Mouse (Mus musculus) regulatory T cell (primary cell): ENCODE data around the gene Rpl7a.
"Not testable (repeated sequence)": the region's sequence is repeated elsewhere in the genome, so short reads cannot be mapped to it uniquely, and the experiment has no call there.

Experiments used
- in situ Hi-C: fragments of 300-600 bp; cut with MboI, MseI; formaldehyde crosslinking; loops from one replicate; pipeline ENCODE4 v1.15.1; 2025; ENCODE audit warnings: high pct_unique_total_duplicates

The Rpl7a gene

GRCm38 (mm10) chr2:26910124-26910993 lies at the start of gene Rpl7a, which contains the start of gene Med22:
Gene Rpl7a, plus strand, starts transcription at chr2:26910764.
Gene Med22, minus strand, starts transcription at chr2:26910677.
- in situ Hi-C loops = loop anchor here (25.0 kb wide), 1 partner anchor 1948 kb away; the partner anchor contains the start of gene Dph7

DNA sequence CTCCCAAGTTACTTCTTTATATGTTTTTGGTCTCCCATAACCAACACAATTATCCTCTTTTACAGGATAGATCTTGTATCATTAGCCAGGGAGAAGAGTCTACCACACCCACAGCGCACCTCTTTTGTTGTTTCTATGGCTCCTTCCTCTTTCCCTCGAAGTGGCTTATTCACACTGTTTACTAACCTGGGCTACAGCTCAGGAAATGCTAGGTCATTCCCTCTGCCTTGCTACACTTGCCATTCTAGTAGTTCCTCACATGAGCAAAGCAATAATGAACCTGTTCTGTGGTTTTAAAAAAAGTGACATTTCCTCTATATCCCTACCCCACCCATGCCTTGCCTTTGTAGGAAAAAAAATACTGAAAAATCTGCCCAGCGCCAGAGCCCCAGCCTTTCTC lies 47.7 kb upstream of the Rpl7a start:
- in situ Hi-C loops = no loop called here

DNA sequence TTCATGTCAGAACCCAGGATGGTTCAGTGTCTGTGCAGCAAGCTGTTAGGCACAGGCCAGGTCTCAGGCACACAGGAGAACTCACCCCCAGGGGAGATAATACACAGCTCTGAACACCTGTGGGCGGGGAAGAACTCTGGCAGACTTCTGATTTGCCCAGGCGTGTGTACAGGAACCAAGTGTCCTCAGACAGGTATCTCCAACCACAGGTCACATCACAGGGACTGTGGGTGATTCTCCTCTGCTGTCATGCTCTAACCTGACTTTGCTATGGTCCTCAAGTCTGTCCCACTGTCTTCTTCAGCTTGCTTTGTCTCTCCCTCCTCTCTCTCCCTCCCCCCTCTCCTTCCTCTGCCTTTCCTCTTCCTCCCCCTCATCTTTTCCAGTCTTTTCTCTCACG lies 45.7 kb upstream of the Rpl7a start, which contains the start of gene Abo:
Gene Abo, minus strand, starts transcription at position 101 of the 400 bp plus-strand sequence.
- in situ Hi-C loops = no loop called here

DNA sequence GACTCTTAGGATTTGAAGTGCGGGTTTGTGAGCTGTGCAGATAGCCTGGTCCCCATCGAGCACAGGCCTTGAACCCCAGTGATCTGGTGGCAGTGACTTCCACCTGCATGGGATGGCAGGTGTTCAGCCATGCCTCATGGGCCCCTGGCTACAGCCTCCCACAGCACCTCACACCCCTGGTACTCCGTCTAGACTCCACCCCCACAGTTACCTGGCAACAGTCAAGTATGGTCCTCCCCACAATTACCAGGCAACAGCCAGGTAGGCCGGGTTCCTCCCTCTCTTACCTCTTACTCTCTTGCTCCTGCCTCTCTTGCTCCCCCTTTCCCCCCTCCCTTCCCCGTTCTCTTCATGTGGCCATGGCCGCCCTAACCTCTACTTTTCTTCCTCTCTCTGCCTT lies 39.9 kb upstream of the Rpl7a start:
- in situ Hi-C loops = no loop called here

DNA sequence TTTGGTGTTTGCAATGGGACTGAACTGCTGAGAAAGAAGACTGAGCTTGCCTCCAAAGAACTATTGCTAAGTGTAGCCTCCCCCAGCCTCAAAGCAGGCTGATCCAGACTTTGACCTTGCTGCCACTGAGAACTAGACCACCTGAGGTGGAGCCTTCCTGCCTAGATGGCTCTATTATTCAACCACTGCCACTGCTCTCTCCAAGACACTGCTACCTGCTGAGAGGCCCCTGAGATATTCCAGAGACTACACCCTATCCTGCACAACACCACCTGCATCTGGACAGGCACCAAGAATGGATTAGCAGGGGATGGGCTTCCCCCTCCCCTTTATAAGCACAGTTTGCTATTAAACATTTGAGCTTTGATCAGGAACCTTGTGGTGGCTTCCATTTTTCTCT lies 32.0 kb upstream of the Rpl7a start:
- in situ Hi-C loops = no loop called here

GRCm38 (mm10) chr2:26885541-26885940 lies 25.0 kb upstream of the Rpl7a start:
- in situ Hi-C loops = not testable (repeated sequence)

DNA sequence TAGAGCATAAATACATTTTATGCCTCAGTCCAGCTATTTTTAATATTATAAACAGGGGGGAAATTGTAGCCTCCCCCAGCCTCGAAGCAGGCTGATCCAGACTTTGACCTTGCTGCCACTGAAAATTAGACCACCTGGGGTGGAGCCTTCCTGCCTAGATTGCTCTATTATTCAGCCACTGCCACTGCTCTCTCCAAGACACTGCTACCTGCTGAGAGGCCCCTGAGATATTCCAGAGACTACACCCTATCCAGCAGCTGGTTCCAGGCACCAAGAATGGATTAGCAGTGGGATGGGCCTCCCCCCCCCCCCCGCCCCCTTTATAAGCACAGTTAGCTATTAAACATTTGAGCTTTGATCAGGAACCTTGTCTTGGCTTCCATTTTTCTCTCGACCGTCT lies 24.4 kb upstream of the Rpl7a start:
- in situ Hi-C loops = not testable (repeated sequence)

GRCm38 (mm10) chr2:26895898-26896297 lies 14.7 kb upstream of the Rpl7a start:
- in situ Hi-C loops = no loop called here

DNA sequence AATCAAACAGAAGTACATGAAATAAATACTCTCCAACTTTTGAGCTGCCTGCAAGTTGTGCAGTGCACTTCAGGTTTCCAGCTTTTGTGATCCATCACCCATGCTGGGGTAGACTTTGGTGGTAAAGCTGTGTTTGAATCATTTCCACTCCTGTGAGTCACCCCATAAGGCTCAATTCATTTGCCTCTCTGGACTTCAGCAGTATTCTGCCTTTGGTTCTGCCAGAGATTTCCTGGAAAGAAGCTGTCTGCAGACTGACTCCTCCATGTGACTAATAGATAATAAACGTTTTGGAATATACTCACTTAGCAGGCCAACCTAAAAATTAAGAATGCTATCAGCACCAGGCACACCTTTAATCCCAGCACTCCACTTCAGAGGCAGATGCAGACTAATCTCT lies 9.8 kb upstream of the Rpl7a start:
- in situ Hi-C loops = loop anchor here (5.0 to 25.0 kb wide), 4 partner anchors 416 to 1938 kb away; partner anchors contain the start of genes Dph7, Entr1, Pmpca and Rnf224

DNA sequence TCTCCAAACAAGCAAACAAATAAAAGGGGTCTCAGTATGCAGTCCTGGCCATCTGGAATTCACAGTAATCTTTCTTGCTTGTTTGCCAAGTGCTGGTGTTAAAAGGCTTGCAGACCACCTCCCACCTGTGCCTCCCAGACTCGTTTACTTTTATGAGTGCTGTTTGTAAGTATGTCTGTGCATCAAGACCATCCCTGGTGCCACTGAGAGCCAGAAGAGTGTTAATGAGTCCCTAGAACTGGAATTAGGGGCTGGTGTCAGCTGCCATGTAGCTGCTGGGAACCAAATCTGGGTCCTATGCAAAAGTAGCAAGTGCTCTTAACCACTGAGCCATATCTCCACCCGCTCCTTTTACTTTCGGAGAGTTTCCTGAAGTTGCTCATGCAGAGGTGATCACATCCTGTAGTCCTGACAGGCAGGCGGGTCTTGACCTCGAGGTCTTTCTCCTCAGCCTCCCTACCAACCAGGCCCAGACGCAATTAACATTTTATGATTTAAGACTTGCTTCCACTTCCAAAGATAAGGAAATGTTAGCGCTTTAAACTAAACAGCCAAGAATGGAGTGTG lies 8.6 kb upstream of the Rpl7a start:
- in situ Hi-C loops = loop anchor here (5.0 to 25.0 kb wide), 4 partner anchors 417 to 1940 kb away; partner anchors contain the start of genes Dph7, Entr1, Pmpca and Rnf224

DNA sequence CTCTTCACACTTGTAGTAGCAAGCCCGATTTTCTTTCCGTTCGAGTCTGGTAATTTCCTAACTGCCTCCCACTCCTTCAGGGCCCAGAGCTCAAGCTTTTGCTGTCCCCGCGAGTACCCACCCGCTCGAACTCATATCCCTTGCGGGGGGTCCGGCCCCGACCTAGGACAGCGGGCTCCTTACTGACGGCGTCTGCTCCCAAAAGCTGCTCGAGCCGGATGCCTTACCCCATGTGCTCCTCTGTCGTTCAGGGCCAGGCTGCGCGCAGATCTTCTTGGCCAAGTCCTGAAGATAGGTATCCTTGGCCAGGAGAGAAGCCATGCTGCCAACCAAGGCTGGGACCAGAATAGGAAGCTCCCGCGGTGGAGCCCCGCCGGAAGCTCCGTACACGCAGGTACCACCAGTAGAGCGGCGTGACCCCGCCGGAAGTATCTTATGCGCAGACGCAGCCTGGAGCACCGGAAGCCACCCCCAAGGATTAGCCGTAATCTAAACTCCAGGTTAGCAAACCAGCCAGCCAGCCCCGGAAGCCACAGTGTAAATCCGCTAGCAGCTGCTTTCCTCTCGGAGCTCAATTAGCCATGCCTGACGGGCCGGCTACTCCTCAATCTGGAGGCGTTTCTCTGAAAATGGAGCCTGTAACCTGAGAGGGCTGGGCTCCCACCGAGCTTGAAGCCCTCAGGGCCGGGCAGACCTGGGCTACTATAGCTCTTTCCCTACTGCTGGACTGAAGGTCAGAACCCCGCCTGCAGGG lies 7.9 kb upstream of the Rpl7a start, which contains the start of gene Surf6:
Gene Surf6, minus strand, starts transcription at position 413 of the 754 bp plus-strand sequence.
- in situ Hi-C loops = loop anchor here (5.0 to 25.0 kb wide), 4 partner anchors 418 to 1940 kb away; partner anchors contain the start of genes Dph7, Entr1, Pmpca and Rnf224

GRCm38 (mm10) chr2:26903311-26903710 lies 7.3 kb upstream of the Rpl7a start:
- in situ Hi-C loops = loop anchor here (5.0 to 25.0 kb wide), 4 partner anchors 419 to 1941 kb away; partner anchors contain the start of genes Dph7, Entr1, Pmpca and Rnf224

DNA sequence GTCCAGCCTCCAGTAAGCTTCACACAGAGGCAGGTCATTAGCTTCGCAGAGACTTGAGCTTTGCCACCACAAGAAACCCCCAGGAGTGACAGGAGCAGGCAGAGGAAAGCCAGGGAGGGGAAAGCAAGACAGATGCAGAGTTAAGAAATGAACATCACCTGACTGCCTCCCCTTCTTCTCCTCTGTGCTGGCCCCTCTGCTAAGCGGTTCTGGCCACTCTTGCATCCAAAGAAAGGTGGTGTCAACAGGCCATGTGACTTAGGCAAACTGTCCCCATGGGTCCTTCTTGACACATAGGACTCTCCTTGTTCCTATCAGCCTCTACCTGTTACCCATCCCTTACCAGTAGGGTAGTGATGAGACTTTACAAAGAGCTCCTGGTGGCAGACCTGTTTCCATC lies 4.6 kb upstream of the Rpl7a start:
- in situ Hi-C loops = loop anchor here (5.0 to 25.0 kb wide), 4 partner anchors 421 to 1944 kb away; partner anchors contain the start of genes Dph7, Rnf224, Sec16a and Slc34a3

- in situ Hi-C loops = loop anchor here (5.0 to 25.0 kb wide), 4 partner anchors 422 to 1944 kb away; partner anchors contain the start of genes Dph7, Rnf224, Sec16a and Slc34a3
Observed at GRCm38 (mm10) chr2:26906431-26906830, 4.1 kb upstream of the Rpl7a start.

DNA sequence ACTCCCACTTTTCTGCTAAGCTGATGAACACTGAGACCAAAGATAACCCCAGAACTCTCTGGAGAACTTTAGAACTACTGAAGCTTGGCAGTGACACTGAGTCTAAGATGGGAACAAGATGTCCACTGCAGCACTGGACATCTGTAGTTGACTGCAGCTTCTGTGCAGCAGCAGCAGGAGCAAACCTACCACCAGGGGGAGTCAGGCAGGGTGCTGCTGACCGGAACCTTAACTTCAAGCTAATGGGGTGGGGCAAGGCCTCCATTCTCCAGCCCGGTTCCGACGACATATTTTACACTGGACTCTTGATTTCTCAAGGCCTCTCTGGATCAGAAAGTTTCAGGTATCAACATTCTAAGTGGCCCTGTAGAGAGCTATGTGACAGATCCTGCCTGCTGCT lies 3.5 kb upstream of the Rpl7a start:
- in situ Hi-C loops = loop anchor here (5.0 to 25.0 kb wide), 4 partner anchors 422 to 1945 kb away; partner anchors contain the start of genes Dph7, Rnf224, Sec16a and Slc34a3

DNA sequence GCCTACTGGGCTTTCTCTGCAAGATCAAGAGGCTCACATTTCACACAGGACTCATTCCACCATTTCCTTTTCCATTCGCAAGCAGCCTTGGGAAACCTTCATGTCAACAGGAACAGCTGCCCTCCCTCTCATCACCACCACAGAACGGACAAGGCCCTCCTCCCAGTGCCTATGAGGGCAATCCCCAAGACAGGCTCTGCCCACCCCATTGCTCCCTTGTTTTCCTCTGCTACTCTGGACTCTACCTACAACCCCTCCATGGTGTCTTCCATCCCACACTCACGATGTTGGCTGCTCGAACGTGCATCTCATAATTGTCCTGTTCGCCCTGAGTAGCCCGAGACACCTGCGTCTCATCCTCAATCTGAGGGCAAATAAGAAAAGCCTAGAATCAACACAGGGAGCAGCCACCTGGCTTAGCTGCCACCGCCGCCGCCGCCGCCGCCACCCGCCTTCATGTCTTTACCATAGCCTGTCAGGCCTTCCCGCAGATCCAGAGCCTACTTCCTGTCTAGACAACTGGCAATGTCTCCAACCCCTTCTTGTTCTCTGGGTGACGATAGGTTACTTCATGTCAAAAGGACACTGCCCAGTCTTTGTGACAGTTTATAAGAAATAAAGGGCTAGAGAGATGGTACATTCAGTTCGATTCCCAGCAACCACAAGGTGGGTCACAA lies 1.7 kb upstream of the Rpl7a start:
- in situ Hi-C loops = loop anchor here (5.0 to 25.0 kb wide), 4 partner anchors 424 to 1947 kb away; partner anchors contain the start of genes Dph7, Rnf224, Sec16a and Slc34a3

- in situ Hi-C loops = loop anchor here (5.0 to 25.0 kb wide), 4 partner anchors 425 to 1947 kb away; partner anchors contain the start of genes Dph7, Rnf224, Sec16a and Slc34a3
Observed at GRCm38 (mm10) chr2:26909387-26909784, 1.2 kb upstream of the Rpl7a start.

- in situ Hi-C loops = loop anchor here (25.0 kb wide), 1 partner anchor 1949 kb away; the partner anchor contains the start of gene Dph7
Observed at GRCm38 (mm10) chr2:26910994-26911765, 616 bp downstream of the Rpl7a start.

GRCm38 (mm10) chr2:26912253-26912770 lies 1.7 kb downstream of the Rpl7a start:
- in situ Hi-C loops = loop anchor here (25.0 kb wide), 1 partner anchor 1950 kb away; the partner anchor contains the start of gene Dph7
